Mouse (Mus musculus) CH12.LX (cell line): ENCODE data around the gene Cyth3.

Experiments used
- CHD1 ChIP-seq: IDR thresholded peaks from 2 replicates; pipeline ENCODE4 v1.6.1; 2012; ENCODE audit warnings: low read depth, low read length, improper control_type of control experiment, inconsistent platforms
- ELF1 ChIP-seq: IDR thresholded peaks from 2 replicates; pipeline ENCODE4 v1.6.1; 2014; ENCODE audit warnings: low read depth, mild to moderate bottlenecking, inconsistent platforms, low read length, improper control_type of control experiment
- RCOR1 ChIP-seq: conservative IDR thresholded peaks from 2 replicates; pipeline ENCODE4 v1.6.1; 2012; ENCODE audit warnings: low read depth, mild to moderate bottlenecking, inconsistent platforms, low read length, improper control_type of control experiment

- TF ChIP-seq RCOR1 (no peak), CHD1 (no peak), ELF1 (no peak)
Observed at GRCm38 (mm10) chr5:143613265-143613664, 9.0 kb upstream of the Cyth3 start.
